Mouse (Mus musculus): ENCODE measurements around the gene Tead1.

The Tead1 gene

GRCm38 (mm10) chr7:112917613-112918278, 238.6 kb downstream of the Tead1 start:
- in situ Hi-C loops (cut with MseI, MboI) = loop anchor here in 1 of 2 experiments (5.0 kb wide), 1 partner anchor 215 kb away; no protein-coding TSS in a partner anchor

GRCm38 (mm10) chr7:112918279-112918991, 239.3 kb downstream of the Tead1 start:
- in situ Hi-C loops (cut with MseI, MboI) = loop anchor here in 1 of 2 experiments (5.0 kb wide), 1 partner anchor 214 kb away; no protein-coding TSS in a partner anchor

GRCm38 (mm10) chr7:112919845-112920244, 240.7 kb downstream of the Tead1 start:
- in situ Hi-C loops (cut with MseI, MboI) = loop anchor here (5.0 kb wide), 2 partner anchors 207 to 212 kb away; no protein-coding TSS in a partner anchor

GRCm38 (mm10) chr7:112922801-112923200, 243.7 kb downstream of the Tead1 start:
- in situ Hi-C loops (cut with MseI, MboI) = loop anchor here in 1 of 2 experiments (5.0 kb wide), 1 partner anchor 204 kb away; no protein-coding TSS in a partner anchor

GRCm38 (mm10) chr7:112923712-112924111, 244.6 kb downstream of the Tead1 start:
- in situ Hi-C loops (cut with MseI, MboI) = loop anchor here in 1 of 2 experiments (5.0 kb wide), 1 partner anchor 204 kb away; no protein-coding TSS in a partner anchor

GRCm38 (mm10) chr7:112930669-112931068, 251.6 kb downstream of the Tead1 start:
- in situ Hi-C loops (cut with MseI, MboI) = loop anchor here in 1 of 2 experiments (25.0 kb wide), 1 partner anchor 332 kb away; no protein-coding TSS in a partner anchor

- in situ Hi-C loops (cut with MseI, MboI) = loop anchor here in 1 of 2 experiments (25.0 kb wide), 1 partner anchor 326 kb away; no protein-coding TSS in a partner anchor
Observed at GRCm38 (mm10) chr7:112935876-112936275, 256.8 kb downstream of the Tead1 start.

GRCm38 (mm10) chr7:112937089-112937488, 258.0 kb downstream of the Tead1 start:
- in situ Hi-C loops (cut with MseI, MboI) = loop anchor here in 1 of 2 experiments (25.0 kb wide), 1 partner anchor 325 kb away; no protein-coding TSS in a partner anchor

GRCm38 (mm10) chr7:112938959-112939358, 259.8 kb downstream of the Tead1 start:
- in situ Hi-C loops (cut with MseI, MboI) = loop anchor here in 1 of 2 experiments (25.0 kb wide), 1 partner anchor 323 kb away; no protein-coding TSS in a partner anchor

- in situ Hi-C loops (cut with MseI, MboI) = loop anchor here in 1 of 2 experiments (25.0 kb wide), 1 partner anchor 320 kb away; no protein-coding TSS in a partner anchor
Observed at GRCm38 (mm10) chr7:112942567-112942966, 263.4 kb downstream of the Tead1 start.

- in situ Hi-C loops (cut with MseI, MboI) = loop anchor here in 1 of 2 experiments (25.0 kb wide), 1 partner anchor 319 kb away; no protein-coding TSS in a partner anchor
Observed at GRCm38 (mm10) chr7:112943056-112943455, 263.9 kb downstream of the Tead1 start.

GRCm38 (mm10) chr7:112946706-112947105, 267.6 kb downstream of the Tead1 start:
- in situ Hi-C loops (cut with MseI, MboI) = loop anchor here in 1 of 2 experiments (25.0 kb wide), 1 partner anchor 316 kb away; no protein-coding TSS in a partner anchor

GRCm38 (mm10) chr7:112953777-112954291, 274.7 kb downstream of the Tead1 start, which contains the start of gene Rassf10:
TSS of gene Rassf10 (plus strand) at chr7:112953962.
- in situ Hi-C loops (cut with MseI, MboI) = no loop called here

- in situ Hi-C loops (cut with MseI, MboI) = no loop called here
Observed at GRCm38 (mm10) chr7:112954351-112955102, 275.4 kb downstream of the Tead1 start.

GRCm38 (mm10) chr7:112955103-112955827, 276.1 kb downstream of the Tead1 start:
- in situ Hi-C loops (cut with MseI, MboI) = no loop called here

- in situ Hi-C loops (cut with MseI, MboI) = no loop called here
Observed at GRCm38 (mm10) chr7:112955955-112956354, 276.8 kb downstream of the Tead1 start.
